Mouse (Mus musculus) yolk sac, embryonic 10.5 days (tissue): ENCODE measurements around the gene Uroc1.

Source experiments
- DNase-seq: peaks from one replicate; pipeline ENCODE4 v3.0.0-alpha.2; 2017; ENCODE audit warnings: low spot score

The Uroc1 gene

GRCm38 (mm10) chr6:90358142-90358541 is 25.1 kb downstream of the Uroc1 start:
- no peak for DNase-seq

GRCm38 (mm10) chr6:90359445-90359844 is 26.4 kb downstream of the Uroc1 start:
- DNase-seq: no peak

GRCm38 (mm10) chr6:90360024-90360781 is 27.1 kb downstream of the Uroc1 start:
- DNase-seq: no peak

- no peak for DNase-seq
These were observed 28.0 kb downstream of the Uroc1 start for GRCm38 (mm10) chr6:90360922-90361614.

GRCm38 (mm10) chr6:90363301-90363700 is 30.2 kb downstream of the Uroc1 start:
- DNase-seq: no peak

GRCm38 (mm10) chr6:90368976-90369724 is 36.1 kb downstream of the Uroc1 start, which contains the start of gene Zxdc:
Zxdc (plus strand) TSS chr6:90369492.
- peak; percentile 98 for DNase-seq

- DNase-seq: peak; percentile 33
These were observed 36.9 kb downstream of the Uroc1 start for GRCm38 (mm10) chr6:90369725-90370553.

GRCm38 (mm10) chr6:90374647-90375046 is 41.6 kb downstream of the Uroc1 start:
- no peak for DNase-seq

GRCm38 (mm10) chr6:90377708-90378107 is 44.6 kb downstream of the Uroc1 start:
- DNase-seq: no peak

GRCm38 (mm10) chr6:90381465-90381864 is 48.4 kb downstream of the Uroc1 start:
- DNase-seq: no peak

- DNase-seq: no peak
These were observed 57.5 kb downstream of the Uroc1 start for GRCm38 (mm10) chr6:90390629-90391028.

GRCm38 (mm10) chr6:90393948-90394347 is 60.9 kb downstream of the Uroc1 start:
- peak; percentile 42 for DNase-seq

- peak; percentile 18 for DNase-seq
These were observed 62.7 kb downstream of the Uroc1 start for GRCm38 (mm10) chr6:90395751-90396150.

GRCm38 (mm10) chr6:90397291-90397690 is 64.2 kb downstream of the Uroc1 start:
- peak; percentile 67 for DNase-seq

- DNase-seq: no peak
These were observed 75.5 kb downstream of the Uroc1 start for GRCm38 (mm10) chr6:90408632-90409031.

GRCm38 (mm10) chr6:90410972-90411371 is 77.9 kb downstream of the Uroc1 start:
- DNase-seq: no peak

GRCm38 (mm10) chr6:90411926-90412325 is 78.8 kb downstream of the Uroc1 start:
- DNase-seq: no peak
